Mouse (Mus musculus): ENCODE measurements around the gene Gm27029. TPM values are rescaled to one million over a fixed set of nuclear protein-coding genes. Genes with fewer than 3 reads are reported as not detected.
"Not testable (repeated sequence)": the region's sequence is repeated elsewhere in the genome, so short reads cannot be mapped to it uniquely, and the experiment has no call there.

Gene Gm27029
- polyA plus RNA-seq, 1 experiment from 2014 or later = 8.1 TPM

DNA sequence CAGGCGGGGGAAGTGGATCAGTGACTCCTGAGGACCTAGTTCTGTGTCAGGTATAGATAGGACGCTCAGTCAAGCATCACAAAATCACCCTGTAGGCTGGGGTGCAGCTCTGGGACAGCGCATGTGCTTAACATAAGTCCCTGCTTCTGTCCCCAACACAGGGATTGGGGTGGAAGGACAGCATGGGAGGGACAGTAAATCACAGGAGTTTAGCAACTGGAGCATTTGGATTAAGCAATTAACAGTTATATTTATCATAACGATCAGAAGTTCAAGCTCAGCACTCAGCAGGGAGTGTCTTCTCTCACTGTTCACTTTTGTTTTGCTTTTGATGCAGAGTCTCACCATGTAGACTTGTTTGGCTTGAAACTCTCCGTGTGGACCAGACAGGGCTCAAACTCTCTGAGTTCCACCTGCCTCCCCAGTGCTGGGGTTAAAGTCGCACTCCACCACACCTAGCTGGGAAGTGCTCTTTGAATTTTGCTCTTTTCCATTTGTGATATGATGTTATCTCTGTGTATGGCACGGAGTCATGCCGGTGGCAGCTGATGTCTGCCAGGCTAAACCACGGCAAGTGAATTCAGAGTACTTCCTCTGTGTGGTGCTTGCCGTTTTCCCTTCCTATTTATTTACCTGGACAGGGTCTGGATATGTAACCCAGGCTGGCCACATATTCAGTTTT is 27.6 kb upstream of the Gm27029 start:
- H3K4me3 ChIP-seq = no peak overlapping the region
- no peak for ATAC-seq (ENCODE audit: low FRiP score)
- H3K27ac ChIP-seq = no peak overlapping the region
- WGBS = 73% methylated on average over 10 of the region's 10 CpGs
- H3K9ac ChIP-seq = no peak overlapping the region
- peaks cover 8% of the 10 kb centered on the region for H3K36me3 ChIP-seq
- H3K4me2 ChIP-seq (replicated peaks) = no peak overlapping the region
- peaks cover 11% of the 10 kb centered on the region for H3K4me1 ChIP-seq
- no peaks in the 10 kb centered on the region for H3K9me3 ChIP-seq (replicated peaks)
- no peaks in the 10 kb centered on the region for H3K27me3 ChIP-seq

GRCm38 (mm10) chr11:101451536-101451935 is 26.9 kb upstream of the Gm27029 start:
- H3K4me2 ChIP-seq (replicated peaks) = no peak overlapping the region
- peaks cover 11% of the 10 kb centered on the region for H3K4me1 ChIP-seq
- H3K27ac ChIP-seq = no peak overlapping the region
- H3K27me3 ChIP-seq = no peaks in the 10 kb centered on the region
- no peak overlapping the region for H3K4me3 ChIP-seq
- peaks cover 3% of the 10 kb centered on the region; the same call in 1 of the 2 replicates for H3K36me3 ChIP-seq
- no peak for ATAC-seq (ENCODE audit: low FRiP score)
- 91% methylated on average over 10 of the region's 10 CpGs for WGBS
- H3K9me3 ChIP-seq (replicated peaks) = no peaks in the 10 kb centered on the region
- H3K9ac ChIP-seq = no peak overlapping the region

DNA sequence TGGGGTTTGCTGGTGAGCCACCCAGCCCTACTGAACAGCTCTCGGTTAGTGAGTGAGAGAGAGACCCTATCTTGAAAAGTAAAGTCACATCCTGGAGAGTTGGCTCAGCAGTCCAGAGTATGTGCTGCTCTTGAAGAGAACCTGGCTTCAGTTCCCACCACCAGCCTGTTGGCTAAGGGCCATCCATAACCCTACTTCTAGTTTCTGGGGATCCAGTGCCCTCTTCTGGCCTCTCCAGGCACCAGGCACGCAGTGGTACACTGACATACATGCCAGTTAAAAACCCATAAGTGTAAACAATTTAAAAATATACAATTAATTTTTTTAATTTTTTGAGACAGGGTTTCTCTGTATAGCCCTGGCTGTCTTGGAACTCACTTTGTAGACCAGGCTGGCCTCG is 25.8 kb upstream of the Gm27029 start:
- H3K4me3 ChIP-seq = no peak overlapping the region
- H3K36me3 ChIP-seq = peaks cover 6% of the 10 kb centered on the region; the same call in 1 of the 2 replicates
- no peak overlapping the region for H3K4me2 ChIP-seq (replicated peaks)
- H3K9me3 ChIP-seq (replicated peaks) = no peaks in the 10 kb centered on the region
- H3K4me1 ChIP-seq = peaks cover 11% of the 10 kb centered on the region
- H3K9ac ChIP-seq = no peak overlapping the region
- H3K27me3 ChIP-seq = no peaks in the 10 kb centered on the region
- ATAC-seq (ENCODE audit: low FRiP score) = no peak
- H3K27ac ChIP-seq = no peak overlapping the region
- WGBS = 75% methylated on average over 3 of the region's 3 CpGs

- not testable (repeated sequence) for H3K4me1 ChIP-seq; H3K9me3 ChIP-seq (replicated peaks); H3K27me3 ChIP-seq; H3K4me2 ChIP-seq (replicated peaks); H3K27ac ChIP-seq; H3K4me3 ChIP-seq; H3K9ac ChIP-seq; ATAC-seq (ENCODE audit: low FRiP score)
- WGBS = 89% methylated on average over 4 of the region's 4 CpGs
- peaks cover 13% of the 10 kb centered on the region for H3K36me3 ChIP-seq
Observed at GRCm38 (mm10) chr11:101449596-101449995, 25.0 kb upstream of the Gm27029 start.

DNA sequence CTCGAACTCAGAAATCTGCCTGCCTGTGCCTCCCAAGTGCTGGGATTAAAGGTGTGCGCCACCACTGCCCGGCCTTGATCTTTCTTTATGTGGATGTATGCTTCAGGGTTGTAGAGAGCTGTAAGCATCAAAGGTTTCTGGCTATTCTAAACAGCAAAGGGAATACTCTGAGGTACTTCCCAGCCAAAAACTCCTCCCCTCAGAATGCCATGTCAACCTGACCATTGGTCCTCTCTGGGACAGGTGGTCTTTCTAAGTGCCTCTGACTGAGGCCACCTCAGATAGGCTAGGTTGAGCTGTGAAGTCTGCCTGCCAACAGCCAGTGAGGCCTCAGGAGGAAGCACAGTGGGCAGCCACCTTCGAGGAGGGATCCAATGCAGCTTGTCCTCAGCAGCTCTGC is 24.3 kb upstream of the Gm27029 start:
- WGBS = 89% methylated on average over 4 of the region's 4 CpGs
- no peak for ATAC-seq (ENCODE audit: low FRiP score)
- Histone ChIP-seq H3K9ac (no peak overlapping the region), H3K4me2 (replicated peaks) (no peak overlapping the region), H3K4me3 (no peak overlapping the region), H3K36me3 (peaks cover 20% of the 10 kb centered on the region), H3K4me1 (peaks cover 4% of the 10 kb centered on the region), H3K27ac (no peak overlapping the region), H3K9me3 (replicated peaks) (no peaks in the 10 kb centered on the region), H3K27me3 (no peaks in the 10 kb centered on the region)

DNA sequence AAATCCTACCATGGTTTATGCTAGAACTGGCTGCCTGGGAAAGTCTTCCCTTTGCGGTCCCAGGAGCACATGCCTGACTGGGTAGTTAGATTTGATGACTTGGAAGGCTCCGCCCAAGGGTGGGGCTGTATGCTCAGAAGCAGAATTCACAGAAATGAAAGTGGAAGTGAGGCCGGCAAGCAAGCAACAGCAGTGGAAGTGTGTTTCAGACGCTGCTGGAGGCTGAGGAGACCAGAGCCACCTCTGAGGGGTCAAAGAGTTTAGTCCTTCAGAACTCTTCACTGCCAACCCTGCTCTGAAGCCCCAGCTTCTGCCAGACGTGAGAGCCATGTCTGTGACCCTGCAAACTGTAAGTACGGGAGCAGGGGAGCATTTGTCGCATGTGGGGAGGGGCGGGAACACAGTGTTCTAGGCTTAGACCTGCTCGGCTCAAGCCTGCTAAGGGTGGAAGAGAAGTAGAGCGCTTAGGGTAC is 23.7 kb upstream of the Gm27029 start, which contains the start of gene Ifi35:
Gene Ifi35 (plus strand): TSS at position 134 of the 473 bp plus-strand sequence.
- H3K27me3 ChIP-seq = no peaks in the 10 kb centered on the region
- no peaks in the 10 kb centered on the region for H3K9me3 ChIP-seq (replicated peaks)
- peaks cover 10% of the 10 kb centered on the region for H3K4me1 ChIP-seq
- H3K4me3 ChIP-seq = peak within 1 kb of the TSS; percentile 15
- no peak within 1 kb of the TSS for H3K27ac ChIP-seq
- H3K9ac ChIP-seq = no peak within 1 kb of the TSS
- H3K36me3 ChIP-seq = peaks cover 25% of the 10 kb centered on the region
- peak within 1 kb of the TSS; percentile 30 for H3K4me2 ChIP-seq (replicated peaks)
- no peak for ATAC-seq (ENCODE audit: low FRiP score)
- WGBS = 35% methylated on average over 10 of the region's 10 CpGs

DNA sequence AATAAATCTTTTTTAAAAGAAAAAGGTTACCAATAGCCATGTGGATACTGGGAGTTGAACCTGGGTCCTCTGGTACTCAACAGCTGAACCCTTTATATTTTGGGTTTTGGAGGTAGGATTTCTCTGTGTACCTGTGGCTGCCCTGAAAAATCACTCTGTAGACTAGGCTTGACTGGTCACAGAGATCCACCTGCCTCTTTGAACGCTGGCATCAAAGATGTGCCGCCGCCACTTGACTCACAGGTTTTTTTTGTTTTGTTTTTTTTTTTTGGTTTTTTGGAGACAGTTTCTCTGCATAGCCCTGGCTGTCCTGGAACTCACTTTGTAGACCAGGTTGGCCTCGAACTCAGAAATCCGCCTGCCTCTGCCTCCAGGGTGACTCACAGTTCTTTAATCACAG is 23.2 kb upstream of the Gm27029 start:
- no peak for ATAC-seq (ENCODE audit: low FRiP score)
- WGBS = 89% methylated on average over 5 of the region's 5 CpGs
- H3K27ac ChIP-seq = no peak overlapping the region

GRCm38 (mm10) chr11:101446860-101447259 is 22.3 kb upstream of the Gm27029 start:
- WGBS = 90% methylated on average over 8 of the region's 8 CpGs
- H3K4me2 ChIP-seq (replicated peaks) = not testable (repeated sequence)

More for the DNA sequence above, 23.2 kb upstream of the Gm27029 start:
- peaks cover 14% of the 10 kb centered on the region for H3K4me1 ChIP-seq
- H3K4me3 ChIP-seq = no peak overlapping the region
- H3K9me3 ChIP-seq (replicated peaks) = no peaks in the 10 kb centered on the region
- no peak overlapping the region for H3K9ac ChIP-seq
- H3K36me3 ChIP-seq = peaks cover 25% of the 10 kb centered on the region
- H3K4me2 ChIP-seq (replicated peaks) = no peak overlapping the region
- no peaks in the 10 kb centered on the region for H3K27me3 ChIP-seq

GRCm38 (mm10) chr11:101446319-101446718 is 21.7 kb upstream of the Gm27029 start:
- H3K27ac ChIP-seq = no peak overlapping the region
- no peaks in the 10 kb centered on the region for H3K27me3 ChIP-seq
- 88% methylated on average over 1 of the region's 1 CpGs for WGBS
- H3K4me2 ChIP-seq (replicated peaks) = no peak overlapping the region
- no peak for ATAC-seq (ENCODE audit: low FRiP score)
- no peak overlapping the region for H3K9ac ChIP-seq
- peaks cover 25% of the 10 kb centered on the region for H3K36me3 ChIP-seq
- H3K4me3 ChIP-seq = no peak overlapping the region
- H3K4me1 ChIP-seq = peaks cover 14% of the 10 kb centered on the region
- no peaks in the 10 kb centered on the region for H3K9me3 ChIP-seq (replicated peaks)

More at GRCm38 (mm10) chr11:101446860-101447259, 22.3 kb upstream of the Gm27029 start:
- H3K27me3 ChIP-seq; H3K9ac ChIP-seq; H3K9me3 ChIP-seq (replicated peaks); ATAC-seq (ENCODE audit: low FRiP score); H3K4me3 ChIP-seq; H3K27ac ChIP-seq: not testable (repeated sequence)
- peaks cover 25% of the 10 kb centered on the region for H3K36me3 ChIP-seq
- peaks cover 14% of the 10 kb centered on the region for H3K4me1 ChIP-seq

GRCm38 (mm10) chr11:101442760-101443159 is 18.2 kb upstream of the Gm27029 start:
- Histone ChIP-seq H3K27ac (peak overlapping the region; percentile 93), H3K27me3 (no peaks in the 10 kb centered on the region), H3K9ac (peak overlapping the region; percentile 92), H3K4me1 (peaks cover 11% of the 10 kb centered on the region), H3K4me3 (peak overlapping the region; percentile 77), H3K9me3 (replicated peaks) (no peaks in the 10 kb centered on the region), H3K36me3 (peaks cover 25% of the 10 kb centered on the region), H3K4me2 (replicated peaks) (peak overlapping the region; percentile 97)
- 0 out of 2 replicates have a peak, but pooled peaks have one; percentile 14 for ATAC-seq (ENCODE audit: low FRiP score)
- WGBS = 2% methylated on average over 14 of the region's 14 CpGs

DNA sequence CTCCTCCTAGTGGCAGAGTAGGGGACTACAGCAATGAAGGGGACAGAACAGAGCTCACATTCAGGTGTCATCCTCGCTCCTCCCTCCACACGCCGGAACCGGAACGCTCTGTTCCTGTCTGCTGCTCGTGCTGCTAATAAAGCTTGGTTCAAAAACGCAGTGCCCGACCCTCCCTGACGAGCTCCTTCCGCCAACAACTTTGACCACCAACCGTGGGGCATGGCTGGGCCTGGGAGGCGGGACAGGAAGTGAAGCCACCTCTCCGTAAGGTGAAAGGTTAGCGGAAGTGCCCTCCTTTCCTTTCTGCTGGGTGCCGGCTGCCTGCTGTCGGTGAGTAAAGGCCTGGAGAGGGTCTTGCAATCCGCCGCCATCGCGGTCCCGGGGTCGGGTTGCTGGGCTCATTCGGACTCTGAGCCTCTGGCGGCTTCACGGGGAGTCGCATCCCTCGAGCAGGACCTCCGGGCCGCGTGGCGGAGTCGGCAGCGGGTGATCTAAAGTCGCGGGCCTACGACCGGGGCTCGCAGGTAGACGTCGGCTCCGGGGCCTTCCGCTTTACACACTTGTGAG is 17.6 kb upstream of the Gm27029 start, which contains the start of gene Rpl27:
Gene Rpl27 (plus strand): TSS at position 172 of the 567 bp plus-strand sequence.
- peak within 1 kb of the TSS; percentile 93 for H3K27ac ChIP-seq
- H3K9me3 ChIP-seq (replicated peaks) = no peaks in the 10 kb centered on the region
- H3K36me3 ChIP-seq = peaks cover 25% of the 10 kb centered on the region
- WGBS = under 1% methylated on average over 42 of the region's 42 CpGs
- H3K4me2 ChIP-seq (replicated peaks) = peak within 1 kb of the TSS; percentile 97
- peak within 1 kb of the TSS; percentile 77 for H3K4me3 ChIP-seq
- peak within 1 kb of the TSS; percentile 92 for H3K9ac ChIP-seq
- peak; percentile 98 for ATAC-seq (ENCODE audit: low FRiP score)
- H3K4me1 ChIP-seq = peaks cover 11% of the 10 kb centered on the region
- H3K27me3 ChIP-seq = no peaks in the 10 kb centered on the region

DNA sequence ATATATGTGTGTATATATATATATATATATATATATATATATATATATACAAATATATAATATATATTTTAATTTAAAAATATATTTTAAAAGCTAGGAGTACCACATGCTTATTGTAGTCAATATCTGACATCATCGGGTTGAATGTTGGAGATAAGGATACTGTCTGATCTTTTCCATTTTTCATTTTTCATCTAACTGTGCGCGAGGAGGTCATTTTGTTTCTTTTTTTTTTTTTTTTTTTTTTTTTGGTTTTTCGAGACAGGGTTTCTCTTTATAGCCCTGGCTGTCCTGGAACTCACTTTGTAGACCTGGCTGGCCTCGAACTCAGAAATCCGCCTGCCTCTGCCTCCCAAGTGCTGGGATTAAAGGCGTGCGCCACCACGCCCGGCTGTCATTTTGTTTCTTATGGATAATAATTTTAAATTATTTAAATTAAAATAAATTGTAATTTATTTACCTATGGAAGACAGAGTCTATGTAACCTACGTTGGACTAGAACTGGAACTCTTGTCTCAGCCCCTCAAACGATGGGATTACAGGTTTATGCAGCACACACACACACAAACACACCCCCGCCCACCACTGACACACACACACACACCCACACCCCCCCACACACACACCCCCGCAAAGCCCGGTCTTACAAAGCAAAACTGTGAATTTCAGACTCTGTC is 17.0 kb upstream of the Gm27029 start:
- H3K9me3 ChIP-seq (replicated peaks); H3K27me3 ChIP-seq; H3K27ac ChIP-seq: not testable (repeated sequence)
- Histone ChIP-seq H3K4me2 (replicated peaks) (peak overlapping the region; percentile 43), H3K36me3 (peaks cover 25% of the 10 kb centered on the region), H3K4me1 (peaks cover 11% of the 10 kb centered on the region), H3K9ac (0 out of 2 replicates have a peak overlapping the region, but pooled peaks have one; percentile 28), H3K4me3 (peak overlapping the region; percentile 77)
- WGBS = 36% methylated on average over 15 of the region's 15 CpGs
- peak; percentile 11 for ATAC-seq (ENCODE audit: low FRiP score)
